Mouse (Mus musculus) WW6 (cell line): ENCODE results near the gene Oaz3.

Source experiments
- DNase-seq: peaks from one replicate; pipeline ENCODE4 v3.0.0-alpha.2; 2013; ENCODE audit warnings: low read depth, low spot score

Gene Oaz3

DNA sequence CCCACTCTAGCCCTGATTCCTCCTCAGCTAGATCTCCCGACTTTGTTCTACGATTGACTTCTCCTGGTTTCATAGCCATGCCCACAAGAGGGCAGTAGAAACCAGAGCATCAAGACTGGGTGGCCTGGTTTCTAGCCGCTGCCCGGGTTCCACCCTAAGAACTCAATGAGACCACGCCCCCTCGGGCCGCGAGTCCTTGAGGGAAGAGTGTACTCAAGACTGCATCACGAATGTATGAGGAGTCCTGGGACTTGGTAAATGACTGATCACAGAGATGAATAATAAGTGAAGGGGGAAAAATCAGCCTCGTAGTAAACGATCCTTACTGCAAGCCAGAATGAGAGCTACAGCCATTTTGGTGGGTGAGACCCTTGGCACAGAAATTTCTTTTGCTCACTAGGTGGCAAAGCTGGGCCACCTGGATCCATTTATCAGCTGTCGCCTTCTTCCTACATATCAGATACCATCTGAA, 12.8 kb upstream of the Oaz3 start:
- peak; percentile 75 for DNase-seq

DNA sequence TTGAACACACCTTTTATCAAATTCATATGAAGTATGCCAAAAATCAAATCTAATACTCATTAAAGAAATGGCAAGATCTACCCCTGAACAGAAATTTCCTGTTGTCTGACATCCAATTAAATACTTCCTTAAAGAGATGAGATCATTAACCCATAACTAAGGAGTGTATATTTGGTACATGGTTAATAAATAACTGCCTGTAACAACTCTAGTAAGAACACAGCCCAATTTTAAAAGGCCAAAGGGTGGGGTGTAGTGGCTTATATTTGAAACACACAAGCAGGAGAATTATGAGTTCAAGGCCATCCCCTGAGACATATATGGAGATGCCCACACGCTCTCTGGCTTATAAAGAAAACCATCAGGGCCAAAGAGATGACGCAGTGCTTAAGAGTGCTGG, 5.7 kb upstream of the Oaz3 start:
- no peak for DNase-seq

DNA sequence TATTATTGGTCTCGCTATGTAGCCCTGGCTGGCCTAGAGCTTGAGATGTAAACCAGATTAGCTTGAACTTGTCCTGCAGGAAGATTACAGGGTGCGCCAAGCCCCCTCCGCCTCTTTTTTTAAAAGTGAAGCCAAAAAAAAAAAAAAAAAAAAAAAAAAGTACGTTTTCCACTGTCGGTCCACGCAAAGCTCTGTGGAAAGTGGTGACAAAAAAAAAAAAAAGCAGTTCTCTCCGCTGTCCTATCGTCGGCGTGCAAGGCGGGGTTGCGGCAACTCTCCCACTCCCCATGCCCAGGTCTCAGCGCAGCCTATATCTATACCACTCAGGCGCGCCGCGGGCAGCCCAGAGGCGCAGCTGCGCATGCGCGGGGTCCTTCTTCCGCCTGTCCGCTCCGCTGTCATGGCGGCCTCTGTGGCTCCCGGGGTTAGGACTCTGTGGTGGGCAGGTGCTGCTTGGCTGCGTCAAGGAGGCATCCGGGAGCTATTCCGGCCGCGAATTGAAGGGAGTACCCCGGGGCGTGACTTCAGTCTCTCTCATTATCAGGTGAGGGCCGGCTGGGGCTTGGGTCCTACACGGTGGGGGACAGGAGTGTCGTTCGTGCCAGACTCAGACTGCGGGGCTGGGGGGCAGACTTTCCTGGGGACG, 641 bp downstream of the Oaz3 start, which contains the start of gene Mrpl9:
Gene Mrpl9, plus strand, starts transcription at position 368 of the 646 bp plus-strand sequence.
- DNase-seq, result peak; percentile 86

DNA sequence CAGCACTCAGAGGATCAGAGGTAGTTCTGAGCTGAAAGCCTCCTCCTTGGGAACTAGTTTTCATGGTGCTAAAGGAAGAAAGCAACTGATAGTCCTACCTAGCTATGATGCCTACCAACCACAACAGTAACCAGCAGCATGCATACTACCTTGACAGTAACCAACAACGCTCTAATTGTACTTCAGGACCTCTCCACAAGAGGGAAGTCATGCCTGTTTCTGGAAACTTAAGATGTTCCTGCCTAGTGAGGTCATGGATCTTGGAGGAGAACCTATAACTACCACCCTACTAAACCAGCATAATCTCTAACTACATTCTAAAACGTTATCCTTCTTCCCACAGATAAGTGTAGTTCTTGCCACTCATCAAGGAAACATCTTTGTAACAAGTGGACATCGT, 2.5 kb downstream of the Oaz3 start:
- no peak for DNase-seq

DNA sequence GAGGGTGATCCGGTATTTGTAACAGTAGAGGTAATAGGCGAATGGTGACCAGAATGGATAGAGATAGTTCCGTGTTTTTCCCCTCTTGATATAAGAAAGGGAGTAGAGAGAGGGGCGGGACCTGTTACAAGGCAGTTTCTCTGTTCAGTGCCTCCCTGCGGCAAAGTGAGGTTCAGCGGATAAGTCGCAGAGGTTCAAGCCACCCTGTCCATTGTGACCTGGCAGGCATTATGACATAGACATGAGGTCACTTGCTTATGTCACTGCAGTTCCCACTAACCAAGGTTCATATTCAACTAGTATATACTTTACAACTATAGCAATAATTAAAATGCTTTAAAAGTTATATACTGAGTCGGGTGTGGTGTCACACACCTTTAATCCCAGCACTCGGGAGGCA, 7.3 kb downstream of the Oaz3 start:
- no peak for DNase-seq

DNA sequence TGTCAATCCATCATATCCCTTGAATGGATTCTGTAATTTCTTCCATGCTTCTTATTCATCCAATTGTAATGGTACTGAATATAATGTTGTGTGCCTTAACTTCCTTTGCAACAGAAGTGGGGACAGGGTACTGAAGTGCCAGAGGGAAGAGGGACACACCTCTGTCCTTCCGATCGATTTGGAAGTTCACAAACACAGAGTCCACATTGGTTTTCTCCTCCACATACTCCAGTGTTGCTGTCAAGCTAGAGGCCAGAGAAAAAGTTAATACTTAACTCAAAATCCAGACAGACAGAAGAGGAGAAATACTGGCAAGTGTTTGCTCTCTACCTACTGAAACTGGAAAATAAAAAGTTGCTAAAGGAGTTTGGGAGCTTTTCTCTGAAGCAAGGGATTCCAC, 9.4 kb downstream of the Oaz3 start:
- DNase-seq, result no peak

DNA sequence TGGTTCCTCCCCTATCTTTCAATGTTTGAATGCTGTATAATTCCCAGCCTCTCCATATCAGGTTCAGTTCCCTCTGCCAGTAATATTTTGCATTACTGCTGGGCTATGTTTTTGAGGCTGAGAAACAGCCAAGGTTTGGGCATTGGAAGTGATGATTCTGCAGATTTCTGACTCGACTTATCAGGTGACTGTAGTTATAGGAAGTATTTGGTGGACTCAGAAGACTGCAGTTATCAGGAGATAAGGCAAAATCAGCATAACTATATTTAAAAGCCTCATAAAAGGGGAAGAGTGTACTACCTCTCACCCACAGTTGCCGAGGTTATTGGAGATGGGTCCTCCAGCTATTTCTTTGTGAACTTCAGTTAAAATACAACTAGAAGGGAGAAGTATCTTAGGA, 12.7 kb downstream of the Oaz3 start:
- DNase-seq, result no peak

DNA sequence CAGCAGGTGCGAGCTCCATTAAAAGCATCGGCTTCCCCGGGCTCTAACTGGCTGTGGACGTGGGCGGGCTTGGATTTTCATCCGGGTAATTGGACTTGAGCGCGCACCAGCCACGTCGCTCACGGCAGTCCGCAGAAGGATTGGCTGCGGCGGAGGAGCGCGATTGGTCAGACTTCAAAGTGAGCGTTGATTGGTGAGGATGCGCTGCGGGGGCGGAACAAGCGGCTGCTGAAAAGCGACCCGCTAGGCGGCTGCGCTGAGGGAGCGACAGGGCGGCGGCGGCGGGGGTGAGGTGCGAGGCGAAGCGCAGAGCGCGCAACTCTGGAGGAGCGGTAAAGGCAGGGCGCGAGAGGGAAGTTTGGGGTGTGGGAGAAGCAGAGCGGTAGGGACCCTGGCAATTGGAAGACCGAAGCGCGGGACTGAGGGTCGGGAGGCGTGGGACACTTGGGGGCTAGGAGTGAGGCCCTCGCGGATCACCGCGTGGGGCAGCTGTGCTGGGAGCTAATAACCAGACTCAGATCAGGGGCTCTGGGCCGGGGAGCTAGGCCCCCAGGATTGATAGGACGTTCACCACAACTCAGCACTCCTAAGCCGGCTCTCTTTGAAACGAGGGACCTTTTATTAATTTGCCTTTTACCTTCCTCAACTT, 30.6 kb downstream of the Oaz3 start, which contains the start of gene Tdrkh:
Gene Tdrkh, plus strand, starts transcription at position 243 of the 649 bp plus-strand sequence.
- DNase-seq, result peak; percentile 84

DNA sequence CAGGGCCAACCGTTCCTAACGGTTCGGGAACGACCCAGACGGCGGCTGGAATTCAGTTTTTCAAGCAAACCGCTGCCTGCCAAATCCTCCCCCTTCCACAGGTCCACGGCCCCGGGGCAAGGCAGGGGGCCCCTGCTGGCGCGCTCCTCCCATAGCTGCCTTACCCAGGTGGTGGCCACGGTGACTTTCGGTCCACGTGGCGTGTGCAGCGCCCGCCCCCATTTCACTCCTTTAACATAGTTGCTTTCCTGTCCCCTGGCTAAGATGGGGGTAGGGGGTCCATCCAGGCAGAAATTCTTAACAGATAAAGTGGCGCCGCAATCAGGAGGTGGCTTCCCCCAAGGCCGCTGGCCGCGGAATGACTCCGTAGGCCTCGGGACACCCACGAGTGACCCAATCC, 31.2 kb downstream of the Oaz3 start:
- no peak for DNase-seq

DNA sequence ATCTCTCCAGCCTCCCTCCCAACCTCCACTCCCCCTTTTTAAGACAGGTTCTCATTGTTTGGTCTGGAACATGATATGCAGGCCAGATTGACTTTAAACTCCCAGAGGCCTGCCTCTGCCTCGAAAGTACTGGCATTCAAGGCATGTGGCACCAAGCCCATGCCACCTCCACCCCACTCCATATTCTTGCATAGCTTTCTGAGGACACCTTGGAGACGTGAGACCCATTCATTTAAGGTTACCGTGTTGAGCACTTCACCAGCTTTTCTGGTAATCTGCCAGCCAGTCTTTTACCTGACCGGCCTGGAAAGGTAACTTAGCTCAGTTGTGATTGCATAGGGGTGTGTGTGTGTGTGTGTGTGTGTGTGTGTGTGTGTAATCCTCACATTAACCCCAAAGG, 38.2 kb downstream of the Oaz3 start:
- DNase-seq, result no peak

DNA sequence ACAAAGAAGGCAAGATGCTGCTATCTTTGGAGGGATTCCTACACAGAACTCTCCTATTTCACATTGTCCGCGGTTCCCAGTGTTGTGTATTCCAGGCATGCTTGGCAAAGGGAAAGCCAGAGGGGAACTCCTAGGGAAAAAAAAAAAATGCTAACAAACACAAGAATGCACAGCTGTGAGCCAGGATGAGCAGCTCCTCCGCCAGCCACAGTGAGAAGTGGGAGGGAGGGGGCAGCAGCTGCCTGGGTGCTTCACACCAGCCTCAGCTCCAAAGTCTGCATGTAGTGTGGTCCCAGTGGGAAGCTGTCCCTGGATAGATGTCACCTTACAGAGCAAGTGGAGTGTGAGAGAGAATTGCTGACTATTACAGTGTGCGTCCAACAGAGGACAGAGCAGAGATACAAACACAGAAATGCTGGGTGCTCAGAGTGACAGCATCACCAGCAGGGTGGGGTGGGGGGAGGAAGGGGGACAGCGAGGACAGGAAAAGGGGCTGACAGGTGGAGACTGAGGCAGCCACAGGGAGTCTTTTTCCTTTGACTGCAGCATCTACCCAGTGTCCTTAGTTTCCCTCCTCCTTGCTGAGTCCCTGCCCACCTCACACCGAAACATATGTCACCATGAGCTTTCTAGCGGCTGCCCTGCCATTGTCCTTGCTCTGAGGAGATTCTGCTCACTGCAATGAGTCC, 39.2 kb downstream of the Oaz3 start:
- no peak for DNase-seq

DNA sequence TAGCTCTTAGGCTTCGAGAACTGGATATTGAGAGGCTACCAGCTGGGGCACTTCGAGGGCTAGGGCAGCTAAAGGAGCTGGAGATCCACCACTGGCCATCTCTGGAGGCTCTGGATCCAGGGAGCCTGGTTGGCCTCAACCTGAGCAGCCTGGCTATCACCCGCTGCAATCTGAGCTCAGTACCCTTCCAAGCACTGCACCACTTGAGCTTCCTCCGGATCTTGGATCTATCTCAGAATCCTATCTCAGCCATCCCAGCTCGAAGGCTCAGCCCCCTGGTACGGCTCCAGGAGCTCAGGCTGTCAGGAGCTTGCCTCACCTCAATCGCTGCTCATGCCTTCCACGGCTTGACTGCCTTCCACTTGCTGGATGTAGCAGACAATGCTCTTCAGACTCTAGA, 41.3 kb downstream of the Oaz3 start:
- no peak for DNase-seq

DNA sequence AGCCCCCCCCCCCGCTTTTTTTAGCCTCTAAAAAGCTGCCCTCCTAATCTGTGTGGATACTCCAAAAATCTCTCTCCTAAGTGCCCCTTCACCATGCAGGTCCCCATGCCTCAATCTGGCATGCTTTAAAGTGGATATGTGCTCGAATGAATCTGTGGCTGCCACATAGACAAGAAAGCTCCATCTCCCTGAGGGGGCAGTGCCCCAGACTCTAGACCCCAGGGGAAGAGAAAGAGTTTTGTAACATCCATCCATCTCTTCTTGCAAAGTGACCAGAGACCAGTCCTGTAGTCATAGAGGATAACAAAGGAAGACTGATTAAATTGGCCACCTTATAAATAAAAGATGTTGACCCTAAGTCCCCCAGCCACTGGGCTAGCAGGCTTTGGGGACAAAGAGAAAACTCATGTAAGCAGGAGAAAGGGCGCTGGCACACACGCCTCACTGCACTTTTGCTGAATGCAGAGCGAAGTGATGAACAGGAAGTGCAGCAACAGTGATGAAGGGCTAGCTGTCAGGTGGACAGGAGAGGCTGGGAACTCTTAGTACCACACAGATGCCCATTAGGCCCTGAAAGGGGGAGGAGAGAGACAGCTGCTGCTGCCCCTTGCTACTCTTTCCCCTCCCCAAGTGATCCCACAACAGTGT, 43.9 kb downstream of the Oaz3 start:
- DNase-seq, result no peak

DNA sequence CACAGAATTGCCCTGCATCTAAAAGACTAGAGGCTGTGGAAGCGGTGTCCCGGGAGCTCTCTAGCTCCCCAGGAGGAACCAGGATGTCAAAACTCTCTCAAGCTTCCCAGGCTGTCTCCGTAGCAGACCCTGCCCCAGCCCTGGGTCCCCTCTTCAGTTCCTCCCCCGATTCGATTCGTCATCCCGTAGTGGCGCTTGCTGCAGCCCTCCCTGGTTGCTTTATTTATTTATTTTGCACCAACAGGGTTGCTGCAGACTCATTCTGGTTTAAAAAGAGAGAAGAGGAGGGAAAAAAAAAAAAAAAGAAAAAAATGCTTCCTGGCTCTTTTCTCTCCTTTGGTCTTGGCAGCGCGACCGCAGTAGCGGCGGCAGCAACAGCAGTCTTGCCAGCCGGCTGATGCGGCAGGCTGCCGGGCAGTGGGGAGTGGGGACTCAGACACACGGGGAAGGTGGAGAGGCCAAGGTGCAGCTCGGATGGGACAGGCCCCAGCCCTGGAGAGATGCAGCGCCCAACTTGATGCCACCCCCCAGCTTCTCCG, 44.7 kb downstream of the Oaz3 start:
- DNase-seq, result no peak

DNA sequence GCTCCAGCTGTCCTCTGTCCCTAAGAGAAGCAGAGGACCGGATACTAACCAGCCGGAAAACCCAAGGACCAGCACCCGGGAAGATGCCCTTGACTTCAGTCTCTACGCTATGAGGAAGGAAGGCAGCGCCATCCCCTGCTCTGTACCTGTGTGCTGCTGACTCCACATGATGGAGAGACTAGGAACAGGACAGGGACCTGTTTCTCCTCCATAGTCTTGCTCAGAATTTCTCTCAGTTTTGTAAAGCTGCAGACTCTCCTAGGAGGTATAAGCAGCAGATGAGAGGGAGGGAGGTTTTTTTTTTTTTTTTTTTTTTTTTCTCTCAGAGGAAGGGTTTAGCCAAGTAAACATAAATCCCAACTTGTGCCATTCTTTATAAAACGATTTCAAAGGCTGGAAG, 45.5 kb downstream of the Oaz3 start, which contains the start of gene Lingo4:
Gene Lingo4, plus strand, starts transcription at position 301 of the 400 bp plus-strand sequence.
- no peak for DNase-seq

DNA sequence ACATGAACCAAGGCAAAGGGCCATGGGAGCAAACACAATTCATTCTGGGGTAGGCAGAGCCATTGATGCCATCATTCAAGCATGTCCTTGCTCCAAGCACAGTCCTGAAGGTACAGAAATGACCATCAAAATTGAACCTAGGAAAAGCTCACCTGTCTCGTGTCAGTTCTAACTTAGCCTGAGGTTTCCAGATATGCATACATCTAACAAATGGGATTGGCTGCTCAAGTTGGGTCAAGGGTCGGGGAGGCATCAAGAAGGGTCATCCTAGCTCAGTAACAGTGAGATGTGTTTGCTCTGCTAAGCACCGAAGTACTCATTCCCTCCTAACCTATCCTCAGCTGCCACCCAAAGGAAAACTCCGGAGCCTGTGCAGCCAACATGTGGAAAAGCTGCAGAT, 46.9 kb downstream of the Oaz3 start:
- no peak for DNase-seq

DNA sequence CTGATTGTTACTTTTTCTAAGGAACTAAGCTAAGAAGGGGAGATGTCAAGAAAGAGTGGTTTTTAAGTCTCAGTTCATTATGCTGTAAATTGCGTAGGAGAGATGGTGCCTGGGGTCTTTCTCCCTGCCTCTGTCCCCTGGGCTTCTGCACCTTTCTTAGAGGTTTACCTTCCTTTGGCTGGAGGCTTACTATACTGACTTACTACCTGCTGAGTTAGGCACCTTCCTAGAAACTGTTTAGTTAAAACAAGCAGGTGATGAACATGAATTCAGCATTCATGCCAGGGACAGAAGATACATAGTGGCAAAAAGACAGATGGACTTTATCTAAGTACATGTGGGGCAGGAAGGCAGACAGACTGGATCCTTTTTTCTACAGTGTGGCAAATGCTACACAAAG, 47.4 kb downstream of the Oaz3 start:
- DNase-seq, result no peak

DNA sequence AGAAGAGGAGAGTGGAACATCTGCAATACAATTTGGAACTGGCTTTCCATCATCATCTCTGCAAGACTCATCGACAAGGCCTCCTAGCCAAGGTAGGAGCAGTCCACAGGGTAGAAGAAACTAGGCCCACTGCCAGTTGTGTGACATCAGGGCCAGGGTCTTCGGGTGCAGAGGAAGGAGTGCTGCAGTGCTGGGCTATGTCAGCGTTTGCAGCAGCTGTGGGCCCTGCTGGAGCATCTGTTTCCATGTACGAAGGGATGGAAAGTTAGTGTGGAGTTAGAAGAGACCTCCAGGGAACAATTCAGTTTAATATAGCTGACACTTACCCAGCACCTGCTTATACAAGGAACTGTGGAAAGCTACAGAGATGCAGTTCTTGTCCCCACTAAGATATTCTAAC, 50.7 kb downstream of the Oaz3 start:
- no peak for DNase-seq

DNA sequence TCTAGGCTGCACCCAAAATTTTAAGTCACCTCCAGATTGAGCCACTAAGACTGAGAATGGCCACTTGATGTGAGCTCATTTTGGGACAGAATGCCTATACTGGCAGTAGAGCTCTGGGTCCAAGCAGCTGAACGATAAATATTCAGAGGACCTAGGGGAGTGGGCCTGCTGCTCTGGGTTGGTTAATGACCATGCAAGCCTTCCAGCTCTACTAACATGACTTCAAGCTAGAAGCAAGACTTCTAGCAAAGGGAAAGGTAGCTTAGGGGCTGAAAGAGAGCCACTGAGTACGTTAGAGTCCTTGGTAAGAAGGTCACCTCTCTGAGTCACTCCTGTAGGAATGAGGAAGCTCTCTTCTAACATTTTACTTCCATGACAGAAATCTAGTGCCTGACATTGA, 51.6 kb downstream of the Oaz3 start:
- DNase-seq, result no peak

DNA sequence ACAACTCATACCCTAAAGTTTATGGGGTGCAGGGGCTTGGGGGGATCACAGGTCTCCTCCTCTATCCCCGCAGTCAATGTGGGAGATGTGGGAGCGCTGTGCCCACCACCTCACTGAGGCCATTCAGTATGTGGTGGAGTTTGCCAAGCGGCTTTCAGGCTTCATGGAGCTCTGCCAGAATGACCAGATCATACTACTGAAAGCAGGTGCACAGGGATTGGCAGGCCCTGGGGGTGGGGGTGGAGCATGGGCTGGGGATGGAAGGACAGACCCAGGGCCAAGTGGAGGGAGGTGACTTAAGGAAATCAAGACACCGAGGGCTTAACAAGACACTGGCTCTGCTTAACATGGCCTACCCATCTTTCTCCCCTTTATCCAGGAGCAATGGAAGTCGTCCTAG, 52.7 kb downstream of the Oaz3 start:
- DNase-seq, result no peak

DNA sequence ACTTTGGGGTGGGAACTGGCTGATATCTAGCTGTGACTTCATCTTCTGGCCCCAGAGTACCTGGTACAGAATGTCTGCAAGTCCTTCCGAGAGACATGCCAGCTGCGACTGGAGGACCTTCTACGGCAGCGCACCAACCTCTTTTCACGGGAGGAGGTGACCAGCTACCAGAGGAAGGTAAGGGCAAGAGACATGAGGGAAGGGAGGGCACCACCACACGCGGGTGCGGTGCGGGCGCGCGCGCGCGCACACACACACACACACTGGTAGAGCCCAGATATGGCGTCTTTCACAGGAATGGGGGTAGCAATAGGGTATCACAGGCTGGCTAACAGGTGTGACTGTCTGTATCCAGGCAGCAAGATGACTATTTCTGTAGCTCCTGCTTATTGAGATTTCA, 54.3 kb downstream of the Oaz3 start:
- no peak for DNase-seq

DNA sequence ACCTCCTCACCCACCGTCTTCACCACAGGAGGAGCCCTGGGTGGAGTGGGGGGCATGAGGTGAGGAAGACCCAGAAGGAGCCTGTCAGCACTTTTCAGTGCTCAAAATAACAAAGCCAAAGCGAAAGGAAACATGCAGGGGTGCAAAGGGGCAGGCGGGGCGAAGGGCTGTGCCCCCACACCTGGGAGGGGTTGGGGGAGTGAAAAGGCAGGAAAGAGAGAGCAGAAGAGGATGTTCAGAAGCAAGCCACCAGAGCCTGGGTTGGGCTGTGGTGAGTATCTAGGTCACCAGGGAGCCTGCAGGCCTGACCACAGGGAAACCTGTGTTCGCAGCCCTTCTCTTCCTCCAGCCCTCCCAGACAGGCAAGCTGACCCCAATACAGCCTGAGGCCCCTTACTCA, 55.7 kb downstream of the Oaz3 start:
- no peak for DNase-seq
